Mouse (Mus musculus): ENCODE results near the gene Jarid2. TPM values are rescaled to one million over a fixed set of nuclear protein-coding genes. Genes with fewer than 3 reads are reported as not detected.
A peak's percentile ranks its signal among the peaks of the same experiment; 100 is the strongest.
"Not testable (repeated sequence)": the region's sequence is repeated elsewhere in the genome, so short reads cannot be mapped to it uniquely, and the experiment has no call there.

The Jarid2 gene
- total RNA-seq, 2 experiments from 2014 or later, result 49.5 to 65.3 TPM

GRCm38 (mm10) chr13:44828903-44829302 lies 99.6 kb downstream of the Jarid2 start:
- intact Hi-C loops (cut with DNase I), result no loop called here
- no peak for DNase-seq

GRCm38 (mm10) chr13:44832104-44832503 lies 102.8 kb downstream of the Jarid2 start:
- intact Hi-C loops (cut with DNase I), result loop anchor here (5.0 kb wide), 4 partner anchors 95 to 1035 kb away; no protein-coding TSS in a partner anchor

GRCm38 (mm10) chr13:44832866-44833265 lies 103.6 kb downstream of the Jarid2 start:
- no peak for DNase-seq
- intact Hi-C loops (cut with DNase I), result loop anchor here (5.0 kb wide), 4 partner anchors 96 to 1036 kb away; no protein-coding TSS in a partner anchor

More at GRCm38 (mm10) chr13:44832104-44832503, 102.8 kb downstream of the Jarid2 start:
- DNase-seq, result no peak

GRCm38 (mm10) chr13:44833353-44833752 lies 104.1 kb downstream of the Jarid2 start:
- peak; percentile 69 to 75 for DNase-seq
- intact Hi-C loops (cut with DNase I), result loop anchor here (5.0 kb wide), 4 partner anchors 96 to 1036 kb away; no protein-coding TSS in a partner anchor

GRCm38 (mm10) chr13:44837445-44837844 lies 108.2 kb downstream of the Jarid2 start:
- intact Hi-C loops (cut with DNase I), result no loop called here

GRCm38 (mm10) chr13:44839866-44840835 lies 110.9 kb downstream of the Jarid2 start:
- DNase-seq, result peak; percentile 91 to 93
- intact Hi-C loops (cut with DNase I), result no loop called here

More at GRCm38 (mm10) chr13:44837445-44837844, 108.2 kb downstream of the Jarid2 start:
- DNase-seq, result no peak

GRCm38 (mm10) chr13:44851426-44851825 lies 122.2 kb downstream of the Jarid2 start:
- intact Hi-C loops (cut with DNase I), result no loop called here
- DNase-seq, result no peak

- intact Hi-C loops (cut with DNase I), result no loop called here
- DNase-seq, result no peak
Measured at GRCm38 (mm10) chr13:44852024-44852423, 122.8 kb downstream of the Jarid2 start.

- DNase-seq, result no peak
- intact Hi-C loops (cut with DNase I), result no loop called here
Measured at GRCm38 (mm10) chr13:44865566-44865965, 136.3 kb downstream of the Jarid2 start.

- intact Hi-C loops (cut with DNase I), result no loop called here
- no peak for DNase-seq
Measured at GRCm38 (mm10) chr13:44868037-44868650, 138.9 kb downstream of the Jarid2 start.

GRCm38 (mm10) chr13:44869418-44870119 lies 140.3 kb downstream of the Jarid2 start:
- intact Hi-C loops (cut with DNase I), result not testable (repeated sequence)
- DNase-seq, result peak; percentile 98 to 100

- no peak for DNase-seq
- intact Hi-C loops (cut with DNase I), result no loop called here
Measured at GRCm38 (mm10) chr13:44876799-44877198, 147.5 kb downstream of the Jarid2 start.

GRCm38 (mm10) chr13:44881001-44881400 lies 151.7 kb downstream of the Jarid2 start:
- DNase-seq, result no peak

GRCm38 (mm10) chr13:44886221-44886620 lies 156.9 kb downstream of the Jarid2 start:
- intact Hi-C loops (cut with DNase I), result no loop called here
- no peak for DNase-seq

More at GRCm38 (mm10) chr13:44881001-44881400, 151.7 kb downstream of the Jarid2 start:
- intact Hi-C loops (cut with DNase I), result no loop called here

- intact Hi-C loops (cut with DNase I), result no loop called here
- DNase-seq, result no peak
Measured at GRCm38 (mm10) chr13:44890612-44891011, 161.3 kb downstream of the Jarid2 start.

GRCm38 (mm10) chr13:44891813-44892730 lies 162.8 kb downstream of the Jarid2 start:
- no peak for DNase-seq
- intact Hi-C loops (cut with DNase I), result no loop called here

- no peak for DNase-seq
- intact Hi-C loops (cut with DNase I), result no loop called here
Measured at GRCm38 (mm10) chr13:44896211-44896610, 166.9 kb downstream of the Jarid2 start.

GRCm38 (mm10) chr13:44902299-44902698 lies 173.0 kb downstream of the Jarid2 start:
- intact Hi-C loops (cut with DNase I), result no loop called here
- DNase-seq, result no peak

GRCm38 (mm10) chr13:44903416-44903815 lies 174.1 kb downstream of the Jarid2 start:
- DNase-seq, result no peak
- intact Hi-C loops (cut with DNase I), result no loop called here

- no peak for DNase-seq
Measured at GRCm38 (mm10) chr13:44904271-44904670, 175.0 kb downstream of the Jarid2 start.

More at GRCm38 (mm10) chr13:44904271-44904670, 175.0 kb downstream of the Jarid2 start:
- intact Hi-C loops (cut with DNase I), result no loop called here
